Mouse (Mus musculus): Measurements from ENCODE around the gene Uggt1.

Gene Uggt1

GRCm38 (mm10) chr1:36258631-36259030 is 14.1 kb upstream of the Uggt1 start:
- DNase-seq (ENCODE audit: low read depth, low spot score), result no peak

- DNase-seq (ENCODE audit: low read depth, low spot score), result no peak
These were observed 12.8 kb upstream of the Uggt1 start for GRCm38 (mm10) chr1:36257276-36257675.

GRCm38 (mm10) chr1:36255871-36256640 is 11.5 kb upstream of the Uggt1 start:
- DNase-seq (ENCODE audit: low read depth, low spot score), result no peak

- peak; percentile 55 for DNase-seq (ENCODE audit: low read depth, low spot score)
These were observed 10.3 kb upstream of the Uggt1 start for GRCm38 (mm10) chr1:36254635-36255360.

DNA sequence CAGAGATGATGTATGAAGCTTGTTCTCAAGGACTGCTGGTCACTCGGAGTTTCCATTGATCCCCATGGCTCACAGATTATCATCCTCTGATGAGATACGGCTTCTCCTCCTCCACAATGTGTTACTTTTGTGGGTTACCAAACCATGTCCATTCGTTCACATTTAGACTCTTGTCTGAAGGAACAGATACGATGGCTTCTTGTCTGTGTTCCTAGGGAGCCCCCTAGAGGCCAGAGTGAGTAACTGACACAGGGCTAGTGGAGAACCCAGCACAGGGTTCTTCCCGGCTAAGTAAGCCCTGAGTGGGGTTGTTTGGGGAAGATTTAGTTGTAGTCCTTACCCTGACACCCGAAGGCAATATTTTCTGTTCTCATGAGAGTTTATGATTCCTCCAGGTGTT is 8.3 kb upstream of the Uggt1 start:
- peak; percentile 87 for DNase-seq (ENCODE audit: low read depth, low spot score)

GRCm38 (mm10) chr1:36251426-36251825 is 6.9 kb upstream of the Uggt1 start:
- peak; percentile 43 for DNase-seq (ENCODE audit: low read depth, low spot score)

DNA sequence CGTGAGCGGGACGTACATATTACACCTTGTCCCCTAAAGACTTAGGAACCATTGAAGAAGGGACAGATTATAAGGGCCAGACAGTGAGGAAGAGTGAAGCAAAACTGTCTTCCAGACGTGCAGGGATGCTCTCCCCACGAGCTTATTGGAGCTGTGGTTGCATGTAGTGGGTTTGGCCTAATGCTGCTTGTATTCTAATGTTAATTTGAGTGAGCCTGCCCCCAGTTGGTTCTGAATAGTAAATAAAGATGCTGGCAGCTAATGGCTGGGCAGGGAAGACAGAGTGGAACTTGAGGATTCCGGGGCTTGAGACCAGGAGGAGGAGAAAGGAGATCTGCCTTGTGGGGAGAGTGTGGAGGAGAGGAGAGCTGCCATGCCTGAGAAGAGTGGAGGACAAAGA is 2.2 kb upstream of the Uggt1 start:
- no peak for DNase-seq (ENCODE audit: low read depth, low spot score)

- DNase-seq (ENCODE audit: low read depth, low spot score), result no peak
These were observed 302 bp upstream of the Uggt1 start for GRCm38 (mm10) chr1:36244828-36245215.

DNA sequence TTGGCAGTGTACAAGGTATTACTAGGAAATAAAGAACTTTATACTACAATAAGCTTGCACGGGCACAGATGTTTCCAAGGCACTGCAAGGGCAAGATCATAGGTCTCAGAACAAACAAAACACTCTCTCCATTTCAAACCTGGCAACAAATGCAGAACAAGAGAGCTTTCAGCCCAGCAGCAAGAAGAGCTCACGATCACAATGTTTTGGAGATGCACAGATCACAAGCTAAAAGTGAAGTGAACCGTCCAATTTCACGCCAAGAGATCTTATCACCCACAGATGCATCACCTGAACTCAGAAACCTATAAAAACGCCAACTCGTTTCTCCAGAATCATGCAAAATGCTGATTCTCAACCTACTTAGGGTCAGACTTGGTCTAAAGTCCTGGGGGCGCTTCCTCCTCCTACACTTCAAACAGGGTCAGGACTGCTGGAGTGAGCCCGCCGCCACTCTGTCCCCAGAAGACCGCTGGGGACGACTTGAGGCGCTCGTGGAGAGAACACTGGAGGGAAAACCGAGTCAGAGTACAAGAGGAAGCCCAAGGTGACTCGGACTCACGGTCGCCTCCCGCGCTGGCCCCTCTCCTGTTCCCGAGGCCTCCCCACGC is 968 bp downstream of the Uggt1 start:
- no peak for DNase-seq (ENCODE audit: low read depth, low spot score)

GRCm38 (mm10) chr1:36241903-36242429 is 2.6 kb downstream of the Uggt1 start:
- no peak for DNase-seq (ENCODE audit: low read depth, low spot score)

DNA sequence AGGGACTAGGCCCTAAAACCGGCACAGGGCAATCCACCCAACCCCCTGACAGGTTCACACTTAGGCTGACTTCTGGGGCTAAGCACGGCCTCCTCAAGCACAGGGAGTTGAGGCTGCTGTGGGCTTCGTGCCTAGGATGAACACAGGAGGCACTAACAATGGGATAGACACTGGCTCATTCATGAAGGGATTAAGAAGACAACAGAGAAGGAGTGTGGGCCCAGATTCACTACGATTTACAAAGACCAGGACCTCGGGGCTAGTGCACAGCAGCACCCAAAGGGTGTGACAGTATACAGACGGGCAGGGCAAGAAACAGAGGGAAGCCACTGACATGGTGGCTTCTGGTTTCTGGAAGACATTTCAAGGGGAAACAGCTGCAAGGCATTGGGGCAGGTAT is 4.3 kb downstream of the Uggt1 start:
- DNase-seq (ENCODE audit: low read depth, low spot score), result no peak

DNA sequence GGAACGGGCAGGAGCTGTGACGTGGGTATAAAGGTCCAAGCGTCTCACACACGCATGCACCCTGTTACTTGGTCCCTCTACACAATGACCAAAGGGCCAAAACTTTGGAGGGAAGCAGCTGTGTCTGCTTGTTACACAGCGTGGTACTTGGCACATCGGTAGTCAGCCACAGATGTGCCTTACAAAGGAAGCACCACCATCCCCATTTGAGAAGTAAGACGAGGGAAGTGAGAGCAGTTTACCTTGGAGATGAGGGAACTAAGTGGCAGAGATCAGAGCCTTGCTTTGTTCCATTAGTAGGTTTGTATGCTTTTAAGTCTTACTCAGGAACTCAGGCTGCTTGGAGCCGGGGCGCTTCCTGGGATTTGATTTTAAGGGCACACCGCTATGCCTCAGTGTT is 5.1 kb downstream of the Uggt1 start:
- DNase-seq (ENCODE audit: low read depth, low spot score), result no peak

- no peak for DNase-seq (ENCODE audit: low read depth, low spot score)
These were observed 8.7 kb downstream of the Uggt1 start for GRCm38 (mm10) chr1:36235855-36236254.

GRCm38 (mm10) chr1:36235057-36235639 is 9.4 kb downstream of the Uggt1 start:
- no peak for DNase-seq (ENCODE audit: low read depth, low spot score)

- no peak for DNase-seq (ENCODE audit: low read depth, low spot score)
These were observed 11.3 kb downstream of the Uggt1 start for GRCm38 (mm10) chr1:36233218-36233617.

DNA sequence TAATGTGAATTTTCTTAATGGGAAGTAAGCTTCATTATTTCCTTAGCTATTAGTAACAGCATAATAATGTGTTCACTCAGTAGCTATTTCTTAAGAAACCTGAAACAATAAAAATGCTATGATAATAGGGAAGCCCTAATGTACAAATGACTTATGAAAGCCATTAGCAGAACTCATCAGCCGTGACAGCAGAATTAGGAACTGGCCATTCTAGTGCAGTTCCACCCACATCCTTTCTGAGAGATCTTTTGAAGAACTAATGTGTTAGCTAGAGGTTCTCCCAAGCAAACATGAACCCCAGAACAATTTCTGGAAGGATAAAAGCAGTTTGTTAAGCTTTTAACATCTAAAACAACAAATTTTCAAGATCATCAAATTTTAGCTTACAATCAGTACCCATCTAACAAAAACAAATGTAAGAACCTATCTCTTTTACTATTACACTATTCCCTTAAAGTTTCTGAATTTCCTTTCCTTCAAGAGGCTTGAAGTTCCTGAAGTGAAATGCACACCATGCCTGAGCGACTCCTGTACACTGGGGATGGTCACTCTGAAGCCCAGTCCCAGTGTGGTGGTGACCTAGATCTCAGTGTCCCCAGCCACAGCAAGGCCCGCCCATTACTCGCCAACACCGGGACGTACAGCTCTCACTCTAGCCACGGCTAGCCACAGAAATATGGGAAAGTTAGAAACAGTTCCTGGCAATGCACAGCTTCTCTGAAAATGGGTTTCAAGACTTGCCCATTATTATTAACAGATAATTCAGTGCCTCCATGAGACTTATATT is 13.4 kb downstream of the Uggt1 start:
- no peak for DNase-seq (ENCODE audit: low read depth, low spot score)

- DNase-seq (ENCODE audit: low read depth, low spot score), result no peak
These were observed 16.1 kb downstream of the Uggt1 start for GRCm38 (mm10) chr1:36228461-36228860.

- no peak for DNase-seq (ENCODE audit: low read depth, low spot score)
These were observed 19.9 kb downstream of the Uggt1 start for GRCm38 (mm10) chr1:36224648-36225047.

DNA sequence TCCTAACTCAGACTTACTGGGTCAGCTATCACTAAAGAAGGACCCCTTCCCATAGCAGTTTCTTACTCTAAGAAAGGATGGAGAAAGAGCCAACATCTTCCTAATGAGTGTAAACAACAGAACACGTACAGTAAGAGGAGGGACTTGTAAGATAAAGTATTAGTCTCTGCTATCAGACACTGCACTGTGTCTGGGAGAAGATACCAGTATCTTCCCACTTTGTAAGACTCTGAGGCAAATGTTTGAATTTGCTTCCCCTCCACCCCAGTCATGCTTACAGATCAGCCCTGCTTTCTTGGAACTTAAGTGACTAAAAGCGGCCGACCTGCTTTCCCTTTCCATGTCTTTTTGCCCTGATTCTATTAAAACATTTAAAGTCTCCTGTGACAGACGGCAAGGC is 30.2 kb downstream of the Uggt1 start:
- DNase-seq (ENCODE audit: low read depth, low spot score), result no peak

- DNase-seq (ENCODE audit: low read depth, low spot score), result no peak
These were observed 42.8 kb downstream of the Uggt1 start for GRCm38 (mm10) chr1:36201739-36202138.

GRCm38 (mm10) chr1:36194482-36194881 is 50.0 kb downstream of the Uggt1 start:
- DNase-seq (ENCODE audit: low read depth, low spot score), result no peak

All from mesoderm, embryonic 11.5 days (tissue).